Mouse (Mus musculus) megakaryocyte, embryonic 14.5 days (primary cell): Measurements from ENCODE around the gene Ptcd1.

Experiments
- FLI1 ChIP-seq: IDR thresholded peaks from 2 replicates; pipeline ENCODE4 v1.6.1; 2012; ENCODE audit warnings: low read length, inconsistent platforms, mixed read lengths
- GATA1 ChIP-seq: IDR thresholded peaks from 3 replicates; pipeline ENCODE4 v1.6.1; 2012; ENCODE audit warnings: mixed read lengths, low read length, inconsistent platforms, borderline replicate concordance

- TF ChIP-seq GATA1 (no peak), FLI1 (no peak)
Measured at GRCm38 (mm10) chr5:145167306-145167661, 376 bp upstream of the Ptcd1 start.
